Mouse (Mus musculus) heart, embryonic 15.5 days (tissue): ENCODE results near the gene Sema3b. TPM values are rescaled to one million over a fixed set of nuclear protein-coding genes. Genes with fewer than 3 reads are reported as not detected.
A peak's percentile ranks its signal among the peaks of the same experiment; 100 is the strongest.
"Not testable (repeated sequence)": the region's sequence is repeated elsewhere in the genome, so short reads cannot be mapped to it uniquely, and the experiment has no call there.

ENCODE experiments used
- ATAC-seq: fragments of 200-750 bp; cut with Nextera tagmentation; replicated peaks from 2 replicates; pipeline ENCODE4 v1.8.0; 2017; ENCODE audit warnings: low read depth, moderate TSS enrichment; ENCODE audit not compliant: insufficient number of reproducible peaks, insufficient read depth, low FRiP score
- H3K27ac ChIP-seq: fragments of 300-500 bp; sonication (generic); 2 replicates; pipeline ENCODE4 v1.5.1; 2015; ENCODE audit warnings: mild to moderate bottlenecking, inconsistent platforms
- H3K27me3 ChIP-seq: fragments of 300-500 bp; sonication (generic); 2 replicates; pipeline ENCODE4 v1.6.1; 2015; ENCODE audit warnings: inconsistent platforms
- H3K36me3 ChIP-seq: fragments of 300-500 bp; sonication (generic); 2 replicates; pipeline ENCODE4 v1.6.1; 2015; ENCODE audit warnings: mild to moderate bottlenecking, inconsistent platforms
- H3K4me1 ChIP-seq: fragments of 300-500 bp; sonication (generic); replicated peaks from 2 replicates; pipeline ENCODE4 v1.6.1; 2015; ENCODE audit warnings: inconsistent platforms
- H3K4me2 ChIP-seq: fragments of 300-500 bp; sonication (generic); 2 replicates; pipeline ENCODE4 v1.6.1; 2015; ENCODE audit warnings: inconsistent platforms, mild to moderate bottlenecking, moderate library complexity
- H3K4me3 ChIP-seq: fragments of 300-500 bp; sonication (generic); 2 replicates; pipeline ENCODE4 v1.5.1; 2015; ENCODE audit warnings: mild to moderate bottlenecking, inconsistent platforms
- H3K9ac ChIP-seq: fragments of 300-500 bp; sonication (generic); 2 replicates; pipeline ENCODE4 v1.6.1; 2015; ENCODE audit warnings: mild to moderate bottlenecking, inconsistent platforms
- H3K9me3 ChIP-seq: fragments of 300-500 bp; sonication (generic); replicated peaks from 2 replicates; pipeline ENCODE4 v1.6.1; 2016; ENCODE audit warnings: inconsistent platforms
- WGBS: fragments of 180-500 bp; shearing (Covaris S2); methylation state at CpG from one replicate; pipeline ENCODE4 v1.1.7; 2015; ENCODE audit warnings: mixed read lengths; 5-methylcytosine and 5-hydroxymethylcytosine counted together
- polyA plus RNA-seq: library from polyadenylated mRNA; unstranded; fragments of >200 nt; fragmentation: Nextera tagmentation; extraction: Ambion mirVana; gene quantifications from 2 replicates; pipeline ENCODE4 v1.2.1, GENCODE M21; 2015

The Sema3b gene
- polyA plus RNA-seq, 1 experiment from 2014 or later, result 9.7 TPM

GRCm38 (mm10) chr9:107566855-107567254 is 42.2 kb downstream of the Sema3b start:
- Histone ChIP-seq H3K9ac (no peak overlapping the region), H3K4me3 (0 out of 2 replicates have a peak overlapping the region, but pooled peaks have one; percentile 7), H3K36me3 (peaks cover 17% of the 10 kb centered on the region), H3K4me1 (peaks cover 67% of the 10 kb centered on the region), H3K27me3 (no peaks in the 10 kb centered on the region), H3K4me2 (peak overlapping the region; percentile 85), H3K27ac (peak overlapping the region; percentile 89), H3K9me3 (no peaks in the 10 kb centered on the region)
- WGBS, result 55% methylated on average over 3 of the region's 3 CpGs
- peak; percentile 28 for ATAC-seq

GRCm38 (mm10) chr9:107566041-107566709 is 42.9 kb downstream of the Sema3b start:
- H3K4me2 ChIP-seq, result peak overlapping the region; percentile 85
- H3K36me3 ChIP-seq, result peaks cover 21% of the 10 kb centered on the region
- H3K4me3 ChIP-seq, result 0 out of 2 replicates have a peak overlapping the region, but pooled peaks have one; percentile 7

GRCm38 (mm10) chr9:107565556-107565955 is 43.5 kb downstream of the Sema3b start:
- peak overlapping the region; percentile 85 for H3K4me2 ChIP-seq
- not testable (repeated sequence) for H3K9me3 ChIP-seq, ATAC-seq, H3K9ac ChIP-seq, H3K27me3 ChIP-seq
- H3K4me1 ChIP-seq, result peaks cover 54% of the 10 kb centered on the region
- WGBS, result 43% methylated on average over 5 of the region's 5 CpGs
- peak overlapping the region; percentile 89 for H3K27ac ChIP-seq
- H3K36me3 ChIP-seq, result peaks cover 27% of the 10 kb centered on the region
- peak overlapping the region; percentile 14; the same call in 1 of the 2 replicates for H3K4me3 ChIP-seq

More at GRCm38 (mm10) chr9:107566041-107566709, 42.9 kb downstream of the Sema3b start:
- Histone ChIP-seq H3K9me3 (no peaks in the 10 kb centered on the region), H3K27ac (peak overlapping the region; percentile 89), H3K4me1 (peaks cover 60% of the 10 kb centered on the region), H3K9ac (no peak overlapping the region), H3K27me3 (no peaks in the 10 kb centered on the region)
- 51% methylated on average over 15 of the region's 15 CpGs for WGBS
- no peak for ATAC-seq

- Histone ChIP-seq H3K4me3 (peak within 1 kb of the TSS; percentile 85), H3K9me3 (no peaks in the 10 kb centered on the region), H3K27ac (peak within 1 kb of the TSS; percentile 79), H3K4me2 (peak within 1 kb of the TSS; percentile 80), H3K4me1 (peaks cover 42% of the 10 kb centered on the region), H3K27me3 (no peaks in the 10 kb centered on the region), H3K9ac (peak within 1 kb of the TSS; percentile 82), H3K36me3 (peaks cover 52% of the 10 kb centered on the region)
- peak; percentile 93 for ATAC-seq
- WGBS, result under 1% methylated on average over 46 of the region's 46 CpGs
Observed at GRCm38 (mm10) chr9:107563029-107563581, 45.9 kb downstream of the Sema3b start, which contains the start of gene Tusc2. Gene Tusc2 (plus strand): TSS chr9:107563255.

- Histone ChIP-seq H3K36me3 (peaks cover 44% of the 10 kb centered on the region), H3K27ac (peak overlapping the region; percentile 96), H3K4me3 (peak overlapping the region; percentile 77), H3K27me3 (no peaks in the 10 kb centered on the region), H3K4me2 (peak overlapping the region; percentile 91), H3K4me1 (peaks cover 45% of the 10 kb centered on the region), H3K9me3 (no peaks in the 10 kb centered on the region), H3K9ac (peak overlapping the region; percentile 44)
- 44% methylated on average over 3 of the region's 3 CpGs for WGBS
- no peak for ATAC-seq
Observed at GRCm38 (mm10) chr9:107556346-107556745, 52.7 kb downstream of the Sema3b start.

- WGBS, result 28% methylated on average over 2 of the region's 2 CpGs
- Histone ChIP-seq H3K9ac (peak overlapping the region; percentile 86), H3K36me3 (peaks cover 38% of the 10 kb centered on the region), H3K27ac (peak overlapping the region; percentile 96), H3K4me2 (peak overlapping the region; percentile 91), H3K4me3 (peak overlapping the region; percentile 77), H3K9me3 (no peaks in the 10 kb centered on the region), H3K27me3 (peaks cover 3% of the 10 kb centered on the region; the same call in 1 of the 2 replicates), H3K4me1 (peaks cover 51% of the 10 kb centered on the region)
- ATAC-seq, result no peak
Observed at GRCm38 (mm10) chr9:107555701-107556100, 53.3 kb downstream of the Sema3b start.

- Histone ChIP-seq H3K9ac (peak overlapping the region; percentile 86), H3K27ac (peak overlapping the region; percentile 96), H3K4me3 (peak overlapping the region; percentile 77), H3K4me2 (peak overlapping the region; percentile 91), H3K27me3 (peaks cover 8% of the 10 kb centered on the region; the same call in 1 of the 2 replicates), H3K36me3 (peaks cover 31% of the 10 kb centered on the region), H3K9me3 (no peaks in the 10 kb centered on the region), H3K4me1 (peaks cover 52% of the 10 kb centered on the region)
- ATAC-seq, result peak; percentile 3
- WGBS, result 0% methylated on average over 23 of the region's 23 CpGs
Observed at GRCm38 (mm10) chr9:107555031-107555457, 54.0 kb downstream of the Sema3b start.

- Histone ChIP-seq H3K9me3 (no peaks in the 10 kb centered on the region), H3K4me2 (peak overlapping the region; percentile 91), H3K27me3 (peaks cover 12% of the 10 kb centered on the region; the same call in 1 of the 2 replicates), H3K27ac (peak overlapping the region; percentile 96), H3K36me3 (peaks cover 24% of the 10 kb centered on the region), H3K4me1 (peaks cover 52% of the 10 kb centered on the region), H3K4me3 (peak overlapping the region; percentile 77), H3K9ac (peak overlapping the region; percentile 86)
- WGBS, result under 1% methylated on average over 53 of the region's 53 CpGs
- peak; percentile 89 for ATAC-seq
Observed at GRCm38 (mm10) chr9:107554319-107554825, 54.7 kb downstream of the Sema3b start.

- peaks cover 14% of the 10 kb centered on the region; the same call in 1 of the 2 replicates for H3K27me3 ChIP-seq
- H3K4me1 ChIP-seq, result peaks cover 52% of the 10 kb centered on the region
- ATAC-seq, result peak; percentile 29
- H3K9me3 ChIP-seq, result no peaks in the 10 kb centered on the region
- peaks cover 18% of the 10 kb centered on the region for H3K36me3 ChIP-seq
- peak overlapping the region; percentile 91 for H3K4me2 ChIP-seq
- WGBS, result 9% methylated on average over 37 of the region's 37 CpGs
- peak overlapping the region; percentile 77 for H3K27ac ChIP-seq
- H3K4me3 ChIP-seq, result peak overlapping the region; percentile 77
- peak overlapping the region; percentile 62 for H3K9ac ChIP-seq
Observed at GRCm38 (mm10) chr9:107553541-107554318, 55.3 kb downstream of the Sema3b start.

- peaks cover 9% of the 10 kb centered on the region for H3K36me3 ChIP-seq
- peaks cover 52% of the 10 kb centered on the region for H3K4me1 ChIP-seq
- H3K4me3 ChIP-seq, result peak overlapping the region; percentile 77; the same call in 1 of the 2 replicates
- H3K27ac ChIP-seq, result 0 out of 2 replicates have a peak overlapping the region, but pooled peaks have one; percentile 58
- WGBS, result 76% methylated on average over 5 of the region's 5 CpGs
- no peak overlapping the region; the same call in 1 of the 2 replicates for H3K9ac ChIP-seq
- no peak for ATAC-seq
- no peaks in the 10 kb centered on the region for H3K9me3 ChIP-seq
- H3K27me3 ChIP-seq, result peaks cover 18% of the 10 kb centered on the region; the same call in 1 of the 2 replicates
- peak overlapping the region; percentile 91 for H3K4me2 ChIP-seq
Observed at GRCm38 (mm10) chr9:107552690-107553393, 56.2 kb downstream of the Sema3b start.
